Mouse (Mus musculus): ENCODE results near the gene Sept7. TPM values are rescaled to one million over a fixed set of nuclear protein-coding genes. Genes with fewer than 3 reads are reported as not detected.

Sept7 gene
- polyA plus RNA-seq, 1 experiment: 193 TPM

DNA sequence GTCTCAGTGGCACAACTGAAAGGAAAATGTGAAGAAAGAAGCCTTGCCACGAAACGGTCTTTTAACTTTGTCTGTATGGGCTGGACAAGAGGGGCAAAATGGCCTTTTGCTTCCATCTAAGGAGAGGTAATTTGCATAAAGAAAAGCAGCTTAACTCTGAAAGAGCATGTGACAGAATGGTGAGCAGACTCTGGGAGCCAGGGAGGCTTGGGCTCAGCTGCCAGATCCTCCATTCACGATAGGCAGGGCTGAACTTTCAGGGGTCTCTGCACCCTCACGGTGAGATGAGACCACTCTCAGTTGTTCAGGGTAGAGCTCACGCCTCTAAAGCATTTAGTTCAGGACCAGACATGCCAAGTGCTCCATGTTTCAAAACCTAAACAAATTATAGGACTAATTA lies 105.8 kb downstream of the Sept7 start:
- H3K9ac ChIP-seq (ENCODE audit: low read depth, poor library complexity, severe bottlenecking): no peak overlapping the region
- no peaks in the 10 kb centered on the region; the same call in 1 of the 2 replicates for H3K9me3 ChIP-seq (replicated peaks; ENCODE audit: control insufficient read depth, insufficient read depth, low read length, poor library complexity, severe bottlenecking)
- no peak overlapping the region for H3K4me3 ChIP-seq (ENCODE audit: low read depth, low read length)
- TF ChIP-seq EP300 (IDR thresholded peaks at IDR 0.05; ENCODE audit: insufficient read depth, low read depth, low read length) (no peak), POLR2A (IDR thresholded peaks at IDR 0.05; ENCODE audit: insufficient read depth, low read length) (no peak), CTCF (IDR thresholded peaks at IDR 0.05; ENCODE audit: low read depth, low read length) (no peak)
- H3K36me3 ChIP-seq (ENCODE audit: control insufficient read depth, insufficient read depth, low read length, poor library complexity, severe bottlenecking): no peaks in the 10 kb centered on the region
- no peaks in the 10 kb centered on the region for H3K4me1 ChIP-seq (ENCODE audit: control insufficient read depth, insufficient read depth, low read length)
- no peak overlapping the region for H3K27ac ChIP-seq (ENCODE audit: insufficient read depth, low read length)
- no peaks in the 10 kb centered on the region for H3K27me3 ChIP-seq (ENCODE audit: control insufficient read depth, insufficient read depth, low read length, poor library complexity, severe bottlenecking)

Other genes starting within 250 kb of the Sept7 start
- gene Gm10181, start 163.0 kb upstream of the Sept7 start, polyA plus RNA-seq (2011; ENCODE audit: insufficient read depth, insufficient read length, low read depth, missing spikeins): not detected in 2 replicates
- gene Herpud2, start 100.6 kb upstream of the Sept7 start, polyA plus RNA-seq (2011; ENCODE audit: insufficient read depth, insufficient read length, low read depth, missing spikeins): 40.7 and 42.0 TPM in 2 replicates
- gene Eepd1, start 229.1 kb downstream of the Sept7 start, polyA plus RNA-seq (2011; ENCODE audit: insufficient read depth, insufficient read length, low read depth, missing spikeins): 1.2 and 1.6 TPM in 2 replicates